Mouse (Mus musculus) brain, embryonic 14.5 days (tissue): Measurements from ENCODE around the gene Inpp5f.

ENCODE experiments used
- CTCF ChIP-seq: fragments of 200-500 bp; IDR thresholded peaks from 2 replicates; pipeline ENCODE4 v1.5.1; 2012; ENCODE audit warnings: inconsistent platforms, mild to moderate bottlenecking, moderate library complexity, borderline replicate concordance; ENCODE audit not compliant: insufficient read depth, insufficient read length; ENCODE audit errors: extremely low read depth
- POLR2A ChIP-seq: fragments of 200-500 bp; IDR thresholded peaks from 2 replicates; pipeline ENCODE4 v1.6.1; 2012; ENCODE audit warnings: mild to moderate bottlenecking, inconsistent platforms, borderline replicate concordance; ENCODE audit not compliant: poor library complexity, insufficient read depth, insufficient read length, severe bottlenecking; ENCODE audit errors: extremely low read depth

DNA sequence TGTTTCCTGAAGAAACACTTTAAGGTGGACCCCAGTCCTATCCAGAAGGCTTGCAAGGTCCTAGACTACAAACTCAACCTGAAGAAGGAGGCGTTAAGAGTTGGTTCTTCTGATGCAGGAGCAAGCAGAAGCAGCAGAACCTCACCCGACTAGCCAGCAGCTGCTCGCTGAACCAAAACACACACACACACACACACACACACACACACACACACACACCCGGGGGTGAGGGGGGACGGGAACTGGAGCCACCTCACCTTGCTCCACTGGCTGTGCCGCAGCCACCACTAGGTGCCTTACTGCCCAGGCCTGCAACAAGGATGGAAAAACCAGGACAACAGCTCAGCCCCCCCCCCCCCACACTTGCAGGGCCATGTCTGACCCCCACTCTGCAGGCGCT, 44.8 kb upstream of the Inpp5f start:
- TF ChIP-seq CTCF: no peak
- TF ChIP-seq POLR2A: no peak
